Mouse (Mus musculus) limb, embryonic 11.5 days (tissue): Measurements from ENCODE around the gene Hsf2. TPM values are rescaled to one million over a fixed set of nuclear protein-coding genes. Genes with fewer than 3 reads are reported as not detected.
"Not testable (repeated sequence)": the region's sequence is repeated elsewhere in the genome, so short reads cannot be mapped to it uniquely, and the experiment has no call there.

Experiments used
- ATAC-seq: fragments of 200-750 bp; cut with Nextera tagmentation; 2 replicates; pipeline ENCODE4 v1.8.0; 2017; ENCODE audit warnings: low read depth; ENCODE audit not compliant: insufficient number of reproducible peaks, low FRiP score, low TSS enrichment
- DNase-seq: peaks from one replicate; pipeline ENCODE4 v3.0.0-alpha.2; 2015; ENCODE audit warnings: low spot score
- H3K27ac ChIP-seq: fragments of 300-500 bp; sonication (generic); replicated peaks from 2 replicates; pipeline ENCODE4 v1.5.1; 2014; ENCODE audit warnings: low read depth, mild to moderate bottlenecking, low read length
- H3K27me3 ChIP-seq: fragments of 300-500 bp; sonication (generic); 2 replicates; pipeline ENCODE4 v1.6.1; 2014; ENCODE audit warnings: mild to moderate bottlenecking, low read length, mixed read lengths; ENCODE audit not compliant: control insufficient read depth, insufficient read depth
- H3K36me3 ChIP-seq: fragments of 300-500 bp; sonication (generic); 2 replicates; pipeline ENCODE4 v1.6.1; 2014; ENCODE audit warnings: mild to moderate bottlenecking, low read length, moderate library complexity, mixed read lengths; ENCODE audit not compliant: control insufficient read depth, insufficient read depth
- H3K4me1 ChIP-seq: fragments of 300-500 bp; sonication (generic); 2 replicates; pipeline ENCODE4 v1.6.1; 2014; ENCODE audit warnings: low read length, mixed read lengths; ENCODE audit not compliant: control insufficient read depth, insufficient read depth
- H3K4me2 ChIP-seq: fragments of 300-500 bp; sonication (generic); 2 replicates; pipeline ENCODE4 v1.6.1; 2014; ENCODE audit warnings: low read depth, mild to moderate bottlenecking, moderate library complexity; ENCODE audit not compliant: severe bottlenecking
- H3K4me3 ChIP-seq: fragments of 300-500 bp; sonication (generic); 2 replicates; pipeline ENCODE4 v1.5.1; 2014; ENCODE audit warnings: low read depth, low read length
- H3K9ac ChIP-seq: fragments of 300-500 bp; sonication (generic); 2 replicates; pipeline ENCODE4 v1.6.1; 2014; ENCODE audit warnings: mild to moderate bottlenecking, low read length
- H3K9me3 ChIP-seq: fragments of 300-500 bp; sonication (generic); 2 replicates; pipeline ENCODE4 v1.6.1; 2016; ENCODE audit warnings: low read length; ENCODE audit not compliant: control insufficient read depth
- WGBS: fragments of 180-500 bp; shearing (Covaris S2); extraction: QIAGEN DNeasy Blood & Tissue Kit; methylation state at CpG from one replicate; pipeline ENCODE4 v1.1.7; 2014; 5-methylcytosine and 5-hydroxymethylcytosine counted together
- polyA plus RNA-seq: library from polyadenylated mRNA; unstranded; fragments of >200 nt; fragmentation: Nextera tagmentation; extraction: Ambion mirVana; gene quantifications from 2 replicates; pipeline ENCODE4 v1.2.1, GENCODE M21; 2014

The Hsf2 gene
- polyA plus RNA-seq, result 45.3 and 49.7 TPM in 2 replicates

DNA sequence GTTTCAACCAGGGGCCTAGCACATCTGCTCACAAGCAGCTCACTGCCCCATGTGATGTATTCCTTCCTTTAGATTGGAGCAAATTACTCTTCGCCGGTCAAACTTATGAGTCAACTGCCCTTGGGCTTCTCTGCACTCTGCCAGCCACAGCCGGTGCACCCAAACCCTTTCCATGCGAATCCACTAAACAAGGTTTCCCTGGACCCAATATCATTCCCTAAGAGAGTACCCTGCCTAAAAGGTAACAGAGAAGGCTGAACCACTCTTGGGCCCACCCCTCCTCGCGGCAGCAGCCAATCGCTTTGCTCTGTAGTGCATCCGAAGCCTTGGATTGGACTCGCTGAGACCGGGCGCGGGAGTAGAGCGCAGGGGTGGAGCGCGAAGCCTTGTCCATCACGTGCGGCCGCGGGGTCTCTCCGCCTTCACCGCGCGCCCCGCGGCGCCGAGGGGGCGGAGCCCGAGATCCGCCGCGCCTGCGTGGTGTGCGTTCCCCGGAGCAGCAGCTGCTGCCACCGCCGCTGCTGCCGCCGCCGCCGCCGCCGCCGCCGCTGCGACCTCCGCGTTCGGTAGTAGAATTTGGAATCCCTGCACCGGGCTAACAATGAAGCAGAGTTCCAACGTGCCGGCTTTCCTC is at the start of gene Hsf2:
Gene Hsf2 (plus strand): TSS at position 478 of the 634 bp plus-strand sequence.
- Histone ChIP-seq H3K9me3 (no peaks in the 10 kb centered on the region), H3K9ac (peak within 1 kb of the TSS; percentile 97), H3K36me3 (no peaks in the 10 kb centered on the region), H3K4me3 (peak within 1 kb of the TSS; percentile 84), H3K27me3 (no peaks in the 10 kb centered on the region), H3K4me1 (peaks cover 3% of the 10 kb centered on the region; the same call in 1 of the 2 replicates), H3K27ac (peak within 1 kb of the TSS; percentile 95), H3K4me2 (peak within 1 kb of the TSS; percentile 56)
- ATAC-seq (peak; percentile 100), DNase-seq (peak; percentile 95)
- 1% methylated on average over 52 of the region's 52 CpGs for WGBS

DNA sequence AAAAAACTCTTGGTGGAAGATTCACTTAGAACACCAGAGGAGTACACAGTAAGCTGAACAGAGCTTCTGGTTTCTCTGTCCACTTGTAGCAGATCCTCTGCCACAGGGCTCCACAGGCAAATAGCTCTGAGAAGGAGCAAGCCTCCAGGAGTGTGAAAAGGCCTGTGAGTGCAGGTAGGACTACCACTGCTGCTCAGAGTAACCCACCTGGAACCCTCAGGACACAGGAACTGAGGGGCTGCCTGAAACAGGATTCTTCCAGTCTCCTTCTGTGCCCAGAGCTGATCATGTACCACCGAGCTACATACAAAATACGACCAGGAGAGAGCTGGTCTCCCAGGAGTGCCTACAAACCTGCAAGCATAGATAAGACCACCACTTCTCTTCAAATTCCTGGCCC is 48.3 kb upstream of the Hsf2 start:
- Histone ChIP-seq H3K36me3 (no peaks in the 10 kb centered on the region), H3K4me2 (no peak overlapping the region), H3K4me3 (no peak overlapping the region), H3K9me3 (peaks cover 3% of the 10 kb centered on the region; the same call in 1 of the 2 replicates), H3K4me1 (no peaks in the 10 kb centered on the region), H3K27me3 (no peaks in the 10 kb centered on the region), H3K27ac (no peak overlapping the region), H3K9ac (no peak overlapping the region)
- DNase-seq (no peak), ATAC-seq (0 out of 2 replicates have a peak, but pooled peaks have one; percentile 36)
- WGBS, result 86% methylated on average over 2 of the region's 2 CpGs

DNA sequence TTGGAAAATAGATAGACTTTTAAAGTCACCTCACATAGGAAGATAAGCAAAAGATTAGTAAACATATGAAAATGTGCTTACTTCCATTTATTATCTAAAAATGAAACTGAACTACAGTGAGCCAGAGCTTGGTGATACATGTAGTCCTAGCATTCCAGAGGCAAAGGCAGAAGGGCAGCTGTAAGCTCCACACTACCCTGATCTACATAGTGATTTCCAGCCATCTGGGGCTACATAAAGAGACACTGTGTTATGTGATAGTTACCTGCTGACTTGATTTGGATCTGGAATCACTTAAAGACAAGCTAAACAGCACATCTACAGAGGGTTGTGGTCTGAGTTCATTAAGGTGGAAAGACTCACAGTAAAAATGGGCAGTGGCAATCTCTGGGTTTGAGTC is 45.1 kb upstream of the Hsf2 start:
- H3K27me3 ChIP-seq, result no peaks in the 10 kb centered on the region
- H3K4me2 ChIP-seq, result no peak overlapping the region; the same call in 1 of the 2 replicates
- DNase-seq (no peak), ATAC-seq (no peak)
- no peak overlapping the region for H3K27ac ChIP-seq
- peaks cover 3% of the 10 kb centered on the region; the same call in 1 of the 2 replicates for H3K9me3 ChIP-seq
- no peaks in the 10 kb centered on the region for H3K36me3 ChIP-seq
- H3K9ac ChIP-seq, result no peak overlapping the region
- H3K4me1 ChIP-seq, result no peaks in the 10 kb centered on the region
- no peak overlapping the region for H3K4me3 ChIP-seq

DNA sequence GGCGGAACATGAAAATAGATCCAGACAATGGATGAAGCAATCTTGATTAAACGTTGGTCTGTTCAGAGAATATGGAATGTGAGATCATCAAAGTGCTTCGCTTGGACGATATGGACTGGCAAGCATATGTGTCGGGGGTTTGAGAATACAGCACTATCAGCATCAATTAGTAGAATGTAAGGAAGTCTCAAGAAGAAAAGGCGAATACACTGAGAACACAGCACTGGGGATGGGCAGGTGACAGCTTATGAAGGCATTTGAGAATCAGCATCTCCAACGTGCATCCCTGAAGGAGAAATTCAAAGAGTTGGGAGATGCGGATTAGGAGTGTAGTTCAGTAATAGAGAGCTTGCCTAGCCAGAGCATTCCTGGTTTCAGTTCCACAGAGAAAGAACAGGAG is 41.8 kb upstream of the Hsf2 start:
- H3K9ac ChIP-seq, result no peak overlapping the region
- H3K4me2 ChIP-seq, result no peak overlapping the region
- ATAC-seq, result no peak
- no peak overlapping the region for H3K27ac ChIP-seq
- 73% methylated on average over 8 of the region's 8 CpGs for WGBS
- H3K36me3 ChIP-seq, result no peaks in the 10 kb centered on the region
- no peak for DNase-seq
- H3K4me1 ChIP-seq, result no peaks in the 10 kb centered on the region
- no peak overlapping the region for H3K4me3 ChIP-seq
- H3K27me3 ChIP-seq, result no peaks in the 10 kb centered on the region
- peaks cover 3% of the 10 kb centered on the region; the same call in 1 of the 2 replicates for H3K9me3 ChIP-seq

DNA sequence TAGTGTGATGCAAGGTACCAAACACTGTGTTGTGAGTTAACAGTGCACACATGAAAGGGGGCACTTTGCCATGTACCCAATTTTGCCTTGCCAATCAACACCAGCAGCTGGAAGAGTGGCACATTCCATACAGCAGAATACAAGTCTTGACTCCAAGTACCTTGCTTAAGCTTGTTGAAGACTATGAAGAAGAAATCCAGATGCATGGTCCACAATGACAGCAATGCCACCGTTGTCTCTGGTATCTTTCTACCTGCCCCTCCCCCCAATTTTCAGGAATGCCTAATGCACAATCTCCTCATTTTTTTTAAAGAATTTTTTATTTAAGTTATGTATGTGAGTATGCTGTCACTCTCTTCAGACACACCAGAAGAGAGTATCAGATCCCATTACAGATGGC is 40.5 kb upstream of the Hsf2 start:
- 90% methylated on average over 1 of the region's 1 CpGs for WGBS
- ATAC-seq (no peak), DNase-seq (no peak)

DNA sequence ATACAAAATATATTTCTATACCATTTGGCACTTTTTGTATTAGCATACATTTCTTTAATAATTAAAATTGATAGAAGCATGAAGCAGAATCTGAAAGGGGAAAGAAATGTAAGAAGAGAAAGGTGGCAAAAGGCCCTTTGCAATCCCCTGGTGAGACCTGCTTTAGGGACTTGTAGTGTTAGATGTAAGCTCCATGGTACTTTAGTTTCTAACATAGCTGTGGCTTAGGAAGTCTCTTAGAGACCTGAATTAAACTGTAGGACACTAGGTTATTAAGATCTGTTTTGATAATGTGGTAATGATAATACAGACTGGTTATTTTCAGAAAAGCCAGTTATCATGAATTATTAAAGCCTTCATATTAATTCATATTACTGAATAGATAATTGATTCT is 38.5 kb upstream of the Hsf2 start:
- H3K9ac ChIP-seq, result no peak overlapping the region
- no peak for DNase-seq
- H3K4me2 ChIP-seq, result no peak overlapping the region
- H3K36me3 ChIP-seq, result no peaks in the 10 kb centered on the region
- H3K27me3 ChIP-seq, result no peaks in the 10 kb centered on the region
- no peaks in the 10 kb centered on the region for H3K4me1 ChIP-seq
- H3K4me3 ChIP-seq, result no peak overlapping the region
- no peaks in the 10 kb centered on the region for H3K9me3 ChIP-seq
- ATAC-seq, result no peak
- H3K27ac ChIP-seq, result no peak overlapping the region

More for the DNA sequence above, 40.5 kb upstream of the Hsf2 start:
- H3K27me3 ChIP-seq, result no peaks in the 10 kb centered on the region
- H3K27ac ChIP-seq, result no peak overlapping the region
- H3K4me2 ChIP-seq, result no peak overlapping the region
- H3K9ac ChIP-seq, result no peak overlapping the region
- H3K9me3 ChIP-seq, result peaks cover 3% of the 10 kb centered on the region; the same call in 1 of the 2 replicates
- H3K36me3 ChIP-seq, result no peaks in the 10 kb centered on the region
- H3K4me1 ChIP-seq, result no peaks in the 10 kb centered on the region
- no peak overlapping the region for H3K4me3 ChIP-seq

DNA sequence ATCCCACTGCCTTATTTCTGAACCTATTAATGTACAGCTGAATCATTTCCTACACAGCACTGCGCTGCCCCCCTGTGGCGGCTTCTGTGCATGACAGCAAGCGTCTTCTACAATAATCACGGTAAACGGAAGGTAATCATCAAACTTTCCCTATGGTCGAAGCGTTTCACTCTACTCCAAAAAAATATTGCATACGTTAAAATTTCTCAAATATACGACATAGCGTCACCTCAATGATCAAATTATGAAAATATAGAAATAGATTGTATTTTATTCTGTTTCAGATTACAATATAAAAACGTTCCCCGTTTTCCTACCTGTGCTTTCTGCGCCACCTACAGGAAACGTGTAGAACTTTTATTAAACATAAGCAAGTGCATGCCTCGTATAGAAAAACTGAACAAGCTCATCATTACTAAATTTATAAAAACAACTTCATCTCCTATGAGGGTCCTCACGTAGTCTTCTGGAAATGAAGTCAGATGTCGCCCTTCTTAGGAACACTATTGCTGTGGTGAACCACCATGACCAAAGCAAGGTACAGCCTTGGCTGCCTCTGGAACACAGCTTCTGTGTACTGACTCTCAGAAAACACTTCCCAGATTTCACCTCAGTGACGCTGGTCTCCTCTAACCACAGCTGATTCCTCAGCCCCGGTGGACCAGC is 38.0 kb upstream of the Hsf2 start:
- H3K4me1 ChIP-seq, result no peaks in the 10 kb centered on the region
- H3K36me3 ChIP-seq, result no peaks in the 10 kb centered on the region
- peak; percentile 88 for DNase-seq
- no peak overlapping the region for H3K9ac ChIP-seq
- no peak overlapping the region for H3K4me2 ChIP-seq
- no peak overlapping the region for H3K4me3 ChIP-seq
- H3K27me3 ChIP-seq, result no peaks in the 10 kb centered on the region
- WGBS, result 5% methylated on average over 19 of the region's 19 CpGs
- H3K27ac ChIP-seq, result no peak overlapping the region
- ATAC-seq, result no peak
- no peaks in the 10 kb centered on the region for H3K9me3 ChIP-seq

DNA sequence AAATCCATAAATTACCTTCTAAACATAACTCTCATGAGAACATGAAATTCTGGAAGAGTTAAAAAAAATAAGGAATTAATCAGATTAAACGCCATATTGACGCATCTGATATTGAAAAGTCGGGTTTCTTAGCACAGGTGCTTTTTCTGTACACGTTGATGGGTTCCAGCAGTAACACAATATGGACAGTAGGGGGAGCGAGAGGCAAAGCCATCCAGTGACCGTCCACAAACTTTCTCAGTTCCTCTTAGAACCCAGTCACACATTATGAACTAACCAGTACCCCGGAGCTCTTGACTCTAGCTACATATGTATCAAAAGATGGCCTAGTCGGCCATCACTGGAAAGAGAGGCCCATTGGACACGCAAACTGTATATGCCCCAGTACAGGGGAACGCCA is 22.9 kb upstream of the Hsf2 start:
- not testable (repeated sequence) for H3K4me3 ChIP-seq, H3K27me3 ChIP-seq, H3K36me3 ChIP-seq, H3K9me3 ChIP-seq, H3K4me1 ChIP-seq, H3K27ac ChIP-seq, ATAC-seq, H3K4me2 ChIP-seq, DNase-seq, H3K9ac ChIP-seq
- 27% methylated on average over 9 of the region's 10 CpGs for WGBS
